Mouse (Mus musculus) mouse embryonic stem cell (cell line): ENCODE measurements at regions not wholly inside any gene's neighbourhood (a gene's known extent, or its start where the extent isn't known, plus 50 kb on each side); places are given as distances from the start of the nearest gene placed in this dataset.

Source experiments
- in situ Hi-C, 2 experiments: fragments of 300-500 bp; cut with MboI; formaldehyde crosslinking; loops; 1 replicate in 1 of 2; 3 replicates in 1 of 2; pipeline ENCODE4 v1.14.3; 2019 to 2020; ENCODE audit warnings: low sequenced_read_pairs in 2 of 2, low pct_unique_long_range_greater_than_20kb in 1 of 2, mixed read lengths in 1 of 2; ENCODE audit not compliant: unreplicated experiment in 1 of 2

DNA sequence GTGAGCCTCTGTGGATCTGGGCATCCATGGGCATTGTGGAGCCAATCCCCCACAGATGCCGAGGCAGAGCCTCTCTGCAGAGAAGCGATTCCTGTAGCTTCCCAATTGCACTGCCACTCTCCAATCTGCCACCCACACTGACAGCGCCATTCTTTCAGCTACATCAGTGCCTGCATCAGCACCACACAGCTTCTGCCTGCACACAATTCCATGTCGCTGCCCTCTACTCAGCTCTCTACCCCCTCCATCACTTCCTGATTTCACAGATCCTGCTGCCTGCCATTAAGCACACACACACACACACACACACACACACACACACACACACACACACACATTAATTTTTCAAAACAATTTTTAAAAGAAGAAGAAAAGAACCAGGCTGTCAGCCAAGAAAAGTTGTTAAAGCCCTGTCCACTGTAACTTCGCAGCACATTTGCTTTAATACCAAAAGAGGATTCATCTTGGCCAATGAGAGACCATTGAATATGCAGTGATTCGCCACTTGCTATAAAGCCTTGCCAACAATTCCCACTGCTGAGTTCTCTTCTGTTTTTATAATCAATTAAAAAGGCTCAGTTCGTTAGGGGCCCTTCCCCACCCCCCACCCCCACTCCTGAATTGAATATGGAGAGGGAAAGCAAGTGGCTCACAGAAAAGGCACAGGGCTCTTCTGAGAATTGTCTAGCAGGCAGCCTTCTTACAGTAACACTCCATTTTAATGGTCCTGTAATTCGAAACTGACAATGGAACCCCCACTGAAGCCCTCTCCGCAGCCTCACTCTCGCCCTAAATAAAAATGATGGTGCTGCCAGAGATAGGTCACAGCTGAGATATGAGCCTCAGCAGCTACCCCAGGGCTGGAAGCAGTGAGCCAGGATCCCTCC, 309.2 kb upstream of the Epha4 start:
- in situ Hi-C loops: no loop called here

- in situ Hi-C loops: no loop called here
Measured at GRCm38 (mm10) chr1:77820101-77820500, 305.2 kb upstream of the Epha4 start.

GRCm38 (mm10) chr1:77815451-77815850, 300.6 kb upstream of the Epha4 start:
- in situ Hi-C loops: no loop called here

DNA sequence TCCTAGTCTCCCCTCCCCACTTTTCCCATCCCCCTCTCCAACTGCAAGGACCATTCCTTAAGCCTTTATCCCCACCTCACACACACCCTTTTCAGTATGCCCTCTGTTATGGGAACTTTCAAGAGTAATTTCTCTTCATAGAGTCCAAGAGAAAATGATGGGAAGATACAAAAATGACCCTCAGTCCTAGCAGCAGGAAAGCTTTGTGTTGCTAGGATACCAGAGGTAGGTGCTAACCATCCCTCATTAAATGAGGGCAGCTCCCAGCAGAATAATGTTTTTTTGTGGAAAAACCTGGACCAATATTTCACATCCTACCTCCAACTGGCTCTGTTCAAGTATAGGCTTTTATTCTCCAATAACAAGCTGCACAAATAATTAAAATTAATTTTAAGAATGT, 296.7 kb upstream of the Epha4 start:
- in situ Hi-C loops: no loop called here

DNA sequence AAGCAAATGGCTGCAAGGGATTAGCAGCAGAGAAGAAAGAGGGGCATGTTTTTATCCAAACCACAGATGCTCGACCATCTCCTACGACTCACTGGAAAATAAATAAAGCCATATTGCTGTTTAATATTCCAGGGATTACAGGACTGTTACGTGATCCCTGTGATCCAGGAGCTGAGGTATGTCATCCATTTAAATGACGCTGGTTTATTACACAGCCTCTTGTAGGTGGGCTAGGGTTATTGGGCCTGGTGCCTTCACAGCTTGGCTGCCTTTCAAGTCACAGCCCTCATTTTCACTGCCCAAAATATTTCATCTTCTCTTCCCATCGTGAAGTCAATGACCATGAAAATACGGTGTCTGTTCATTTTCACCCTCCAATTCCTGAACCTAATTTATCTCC, 276.1 kb upstream of the Epha4 start:
- in situ Hi-C loops: no loop called here

- in situ Hi-C loops: no loop called here
Measured at GRCm38 (mm10) chr1:77754326-77754725, 239.4 kb upstream of the Epha4 start.

GRCm38 (mm10) chr1:77748483-77749465, 233.9 kb upstream of the Epha4 start:
- in situ Hi-C loops: no loop called here

DNA sequence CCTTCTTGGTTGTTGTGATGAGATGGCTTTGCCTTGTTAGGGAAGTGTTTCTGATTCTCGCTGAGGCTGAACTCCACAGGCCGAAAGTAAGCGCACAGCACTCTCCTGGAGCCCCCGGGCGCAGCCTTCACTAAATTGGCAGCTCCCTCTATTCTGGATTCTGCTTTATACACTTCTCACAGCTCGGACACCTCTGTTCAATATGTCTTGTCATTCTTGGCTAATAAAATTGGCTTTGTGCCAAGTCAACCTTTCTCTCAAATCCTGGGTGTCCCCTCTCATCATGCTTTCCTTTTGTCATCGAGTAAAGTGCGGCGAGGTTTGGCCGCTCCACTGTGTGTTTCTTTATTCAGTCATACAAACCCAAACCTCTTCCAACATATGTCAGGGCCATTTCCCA, 217.2 kb upstream of the Epha4 start:
- in situ Hi-C loops: no loop called here

GRCm38 (mm10) chr1:77727561-77727960, 212.7 kb upstream of the Epha4 start:
- in situ Hi-C loops: no loop called here

DNA sequence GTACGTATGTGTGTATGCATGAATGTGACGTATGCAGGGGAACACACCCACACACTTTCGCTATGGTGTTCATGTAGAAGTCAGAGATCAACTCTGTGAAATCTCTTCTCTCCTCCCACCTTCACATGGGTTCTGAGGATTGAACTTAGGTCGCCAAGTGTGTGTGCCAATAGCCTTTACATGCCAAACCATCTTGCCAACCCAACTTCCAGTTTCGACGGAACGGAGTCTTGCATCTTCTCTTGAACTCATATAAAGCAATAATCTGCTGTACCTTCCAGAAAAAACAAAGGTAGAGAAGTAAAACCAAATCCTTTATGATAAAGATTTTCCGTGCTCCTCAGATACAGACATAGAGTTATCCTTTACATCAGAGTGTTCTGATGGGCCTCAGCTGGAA, 208.4 kb upstream of the Epha4 start:
- in situ Hi-C loops: no loop called here

- in situ Hi-C loops: no loop called here
Measured at GRCm38 (mm10) chr1:77720859-77721258, 206.0 kb upstream of the Epha4 start.

GRCm38 (mm10) chr1:77713001-77713400, 198.1 kb upstream of the Epha4 start:
- in situ Hi-C loops: no loop called here

DNA sequence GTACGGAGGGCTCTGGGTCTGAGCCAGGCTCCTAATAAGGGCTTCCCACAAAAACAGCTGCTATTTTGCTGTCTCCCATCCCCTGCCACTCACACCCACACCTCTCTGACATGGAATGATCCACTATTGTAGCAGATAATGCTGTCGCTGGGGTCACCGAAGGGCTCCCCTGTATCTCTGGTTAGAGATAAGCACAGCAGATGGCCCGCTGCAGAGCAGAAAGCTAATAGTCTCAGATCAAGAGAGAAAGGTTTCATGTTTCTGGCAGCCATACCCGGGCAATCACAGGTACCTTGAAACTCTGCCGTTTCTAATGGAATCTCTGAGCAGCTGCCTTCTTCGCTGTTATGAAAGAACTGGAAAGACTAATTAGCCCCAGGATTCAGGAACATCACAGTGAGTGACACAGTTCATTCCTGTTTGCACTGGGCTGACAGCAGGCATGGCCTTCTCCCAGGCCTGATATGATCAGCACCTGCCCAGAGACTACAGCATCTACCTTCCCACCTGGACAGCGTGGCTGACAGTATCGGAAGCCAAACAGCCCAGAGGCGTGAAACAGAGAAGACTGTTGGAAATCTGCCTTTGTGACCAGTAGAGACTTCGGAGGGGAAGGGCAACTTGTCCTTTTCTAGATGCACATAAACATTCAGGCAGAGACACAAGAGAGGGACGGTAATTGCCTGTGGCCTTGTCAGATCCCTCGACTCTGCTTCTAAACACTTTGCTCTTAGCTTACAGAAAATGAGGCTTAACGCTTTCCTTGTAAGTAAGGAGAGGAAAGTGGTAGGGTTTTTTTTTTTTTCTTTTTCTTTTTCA, 193.5 kb upstream of the Epha4 start:
- in situ Hi-C loops: no loop called here

GRCm38 (mm10) chr1:77695228-77696018, 180.5 kb upstream of the Epha4 start:
- in situ Hi-C loops: no loop called here

DNA sequence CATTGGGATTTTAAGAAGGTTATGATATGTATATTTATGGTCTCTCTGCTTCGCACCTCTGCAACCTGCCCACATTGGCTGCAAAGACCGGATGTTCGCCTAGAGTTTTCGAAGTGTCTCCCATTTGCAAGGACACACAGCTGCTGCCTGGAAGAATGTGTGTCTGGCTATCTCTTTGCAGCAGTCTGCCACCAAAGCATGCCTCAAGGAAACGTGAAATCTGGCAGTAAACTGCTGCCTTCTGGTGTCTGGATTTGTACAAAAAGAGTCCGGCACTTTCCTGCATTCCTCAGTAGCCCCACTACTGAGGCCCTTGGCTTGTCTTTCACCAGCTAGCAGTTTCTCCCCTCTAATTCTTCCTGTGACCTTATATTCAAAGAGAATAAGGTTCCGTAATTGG, 148.5 kb upstream of the Epha4 start:
- in situ Hi-C loops: no loop called here

GRCm38 (mm10) chr1:77660436-77660835, 145.5 kb upstream of the Epha4 start:
- in situ Hi-C loops: no loop called here

- in situ Hi-C loops: no loop called here
Measured at GRCm38 (mm10) chr1:77637025-77637424, 122.1 kb upstream of the Epha4 start.
